Mouse (Mus musculus) embryonic fibroblast, embryonic 13.5 days (primary cell): ENCODE data around the gene Cacna1c. TPM values are rescaled to one million over a fixed set of nuclear protein-coding genes. Genes with fewer than 3 reads are reported as not detected.
"Not testable (repeated sequence)": the region's sequence is repeated elsewhere in the genome, so short reads cannot be mapped to it uniquely, and the experiment has no call there.

Experiments
- H3K27ac ChIP-seq: 2 replicates; pipeline ENCODE4 v1.5.1; 2012; ENCODE audit warnings: low read length, control low read depth, inconsistent platforms; ENCODE audit not compliant: insufficient read depth
- H3K4me1 ChIP-seq: 2 replicates; pipeline ENCODE4 v1.6.1; 2011; ENCODE audit warnings: low read length; ENCODE audit not compliant: control insufficient read depth, insufficient read depth
- H3K4me3 ChIP-seq: 2 replicates; pipeline ENCODE4 v1.5.1; 2011; ENCODE audit warnings: mild to moderate bottlenecking, control low read depth, low read length; ENCODE audit not compliant: insufficient read depth
- CTCF ChIP-seq: IDR thresholded peaks from 2 replicates; pipeline ENCODE4 v1.5.1; 2011; ENCODE audit warnings: mild to moderate bottlenecking, control low read depth, low read length, moderate library complexity, borderline replicate concordance; ENCODE audit not compliant: insufficient read depth
- POLR2A ChIP-seq: IDR thresholded peaks from 2 replicates; pipeline ENCODE4 v1.6.1; 2011; ENCODE audit warnings: low read depth, mild to moderate bottlenecking, control low read depth, low read length, moderate library complexity
- polyA plus RNA-seq: library from polyadenylated mRNA; stranded (reverse); fragments of >200 nt; gene quantifications from 2 replicates; pipeline ENCODE4 v1.2.4, GENCODE M21; 2011; ENCODE audit warnings: low read depth; ENCODE audit not compliant: missing spikeins, insufficient read length

The Cacna1c gene
- polyA plus RNA-seq, 1 experiment = 40.7 TPM

GRCm38 (mm10) chr6:119215040-119215613, 18.9 kb upstream of the Cacna1c start:
- H3K4me1 ChIP-seq = no peaks in the 10 kb centered on the region
- TF ChIP-seq CTCF = no peak
- TF ChIP-seq POLR2A = no peak
- H3K27ac ChIP-seq = no peak overlapping the region
- no peak overlapping the region for H3K4me3 ChIP-seq

- H3K27ac ChIP-seq = no peak overlapping the region
- TF ChIP-seq POLR2A (no peak), CTCF (no peak)
- H3K4me3 ChIP-seq = no peak overlapping the region
- H3K4me1 ChIP-seq = no peaks in the 10 kb centered on the region
Observed at GRCm38 (mm10) chr6:119214190-119214589, 18.0 kb upstream of the Cacna1c start.

- TF ChIP-seq CTCF = no peak
- H3K4me1 ChIP-seq = no peaks in the 10 kb centered on the region
- H3K27ac ChIP-seq = no peak overlapping the region
- H3K4me3 ChIP-seq = no peak overlapping the region
Observed at GRCm38 (mm10) chr6:119213375-119213774, 17.2 kb upstream of the Cacna1c start.

GRCm38 (mm10) chr6:119206006-119206405, 9.8 kb upstream of the Cacna1c start:
- H3K27ac ChIP-seq, H3K4me3 ChIP-seq, H3K4me1 ChIP-seq: not testable (repeated sequence)

- no peak overlapping the region for H3K4me3 ChIP-seq
- TF ChIP-seq CTCF (no peak), POLR2A (no peak)
- no peaks in the 10 kb centered on the region for H3K4me1 ChIP-seq
Observed at GRCm38 (mm10) chr6:119204915-119205314, 8.7 kb upstream of the Cacna1c start.

GRCm38 (mm10) chr6:119204286-119204685, 8.1 kb upstream of the Cacna1c start:
- Histone ChIP-seq H3K4me3 (no peak overlapping the region), H3K4me1 (no peaks in the 10 kb centered on the region), H3K27ac (no peak overlapping the region)
- no peak for TF ChIP-seq CTCF
- no peak for TF ChIP-seq POLR2A

More at GRCm38 (mm10) chr6:119204915-119205314, 8.7 kb upstream of the Cacna1c start:
- H3K27ac ChIP-seq = no peak overlapping the region

- no peak for TF ChIP-seq POLR2A
- no peak for TF ChIP-seq CTCF
Observed at GRCm38 (mm10) chr6:119201575-119201974, 5.4 kb upstream of the Cacna1c start.

GRCm38 (mm10) chr6:119200362-119200761, 4.1 kb upstream of the Cacna1c start:
- no peak overlapping the region for H3K27ac ChIP-seq
- TF ChIP-seq POLR2A (no peak), CTCF (no peak)
- 0 out of 2 replicates have a peak, but pooled peaks cover 3% of the 10 kb centered on the region for H3K4me1 ChIP-seq
- H3K4me3 ChIP-seq = no peak overlapping the region

More at GRCm38 (mm10) chr6:119201575-119201974, 5.4 kb upstream of the Cacna1c start:
- H3K4me3 ChIP-seq = no peak overlapping the region
- H3K27ac ChIP-seq = no peak overlapping the region
- 0 out of 2 replicates have a peak, but pooled peaks cover 3% of the 10 kb centered on the region for H3K4me1 ChIP-seq

- 0 out of 2 replicates have a peak, but pooled peaks cover 3% of the 10 kb centered on the region for H3K4me1 ChIP-seq
- no peak for TF ChIP-seq POLR2A
- no peak for TF ChIP-seq CTCF
- no peak overlapping the region for H3K27ac ChIP-seq
- no peak overlapping the region for H3K4me3 ChIP-seq
Observed at GRCm38 (mm10) chr6:119199274-119199879, 3.2 kb upstream of the Cacna1c start.

- Histone ChIP-seq H3K4me3 (no peak overlapping the region), H3K4me1 (0 out of 2 replicates have a peak, but pooled peaks cover 3% of the 10 kb centered on the region), H3K27ac (no peak overlapping the region)
- no peak for TF ChIP-seq CTCF
- TF ChIP-seq POLR2A = no peak
Observed at GRCm38 (mm10) chr6:119198534-119199273, 2.5 kb upstream of the Cacna1c start.
